In genomic region chr6:90499509-90499908, GRCm38 (mm10) we compare ENCODE assay signal across 24 mouse cellular contexts. TPM values are rescaled to one million over a fixed set of nuclear protein-coding genes. Genes with fewer than 3 reads are reported as not detected.
DNase-seq lines count a peak whose midpoint lies in the region; ATAC-seq and TF ChIP-seq lines count a peak whose summit lies in the region.
"Had no signal": no experiment of that assay in that cellular context is flagged by ENCODE, and none has a peak within 500 bp of the region (broad histone marks: within the 10 kb centered on the region; RNA-seq: fewer than 3 reads in every experiment).

No protein-coding gene starts in this region.

- peaks cover 8% of the 10 kb centered on the region for H3K4me1 ChIP-seq in embryonic facial prominence, embryonic 13.5 days
- H3K4me1 ChIP-seq in embryonic facial prominence, embryonic 10.5 days = peaks cover 22% of the 10 kb centered on the region
- H3K4me1 ChIP-seq in heart, embryonic 13.5 days = peaks cover 55% of the 10 kb centered on the region
- H3K4me1 ChIP-seq in heart, postnatal 0 days (ENCODE audit: control insufficient read depth, insufficient read depth) = peaks cover 24% of the 10 kb centered on the region

- 0 out of 2 replicates have a peak overlapping the region, but pooled peaks have one; percentile 11 for H3K9ac ChIP-seq in embryonic facial prominence, embryonic 13.5 days
- no peak overlapping the region for H3K9ac ChIP-seq in heart, embryonic 13.5 days
- no peak overlapping the region for H3K9ac ChIP-seq in heart, postnatal 0 days (replicated peaks; ENCODE audit: low read depth, low read length)
- H3K9ac ChIP-seq: hindbrain, embryonic 14.5 days had no signal

- no peak for TF ChIP-seq CTCF in heart, postnatal 0 days (IDR thresholded peaks at IDR 0.05; ENCODE audit: low read depth)

- TF ChIP-seq EP300 in heart, postnatal 0 days (IDR thresholded peaks at IDR 0.05; ENCODE audit: low read depth) = no peak

- no peak overlapping the region for H3K4me2 ChIP-seq in embryonic facial prominence, embryonic 13.5 days
- no peak overlapping the region for H3K4me2 ChIP-seq in heart, embryonic 13.5 days
- no peak overlapping the region for H3K4me2 ChIP-seq in heart, postnatal 0 days (ENCODE audit: low read depth, low read length)
- H3K4me2 ChIP-seq: hindbrain, embryonic 14.5 days had no signal

- H3K9me3 ChIP-seq in embryonic facial prominence, embryonic 13.5 days = no peaks in the 10 kb centered on the region
- H3K9me3 ChIP-seq in embryonic facial prominence, embryonic 10.5 days = no peaks in the 10 kb centered on the region
- H3K9me3 ChIP-seq in heart, embryonic 13.5 days = no peaks in the 10 kb centered on the region
- no peaks in the 10 kb centered on the region for H3K9me3 ChIP-seq in heart, postnatal 0 days (replicated peaks; ENCODE audit: control insufficient read depth, low read length)
- H3K9me3 ChIP-seq: forebrain, embryonic 10.5 days had no signal

- no peak overlapping the region for H3K27ac ChIP-seq in embryonic facial prominence, embryonic 13.5 days
- H3K27ac ChIP-seq in embryonic facial prominence, embryonic 10.5 days (replicated peaks) = no peak overlapping the region
- H3K27ac ChIP-seq in heart, embryonic 13.5 days (replicated peaks) = peak overlapping the region; percentile 38; the same call in 1 of the 2 replicates
- no peak overlapping the region for H3K27ac ChIP-seq in heart, postnatal 0 days (ENCODE audit: low read depth)
- H3K27ac ChIP-seq: forebrain, embryonic 10.5 days; hindbrain, embryonic 14.5 days; hindbrain, postnatal 0 days had no signal

- ATAC-seq in embryonic facial prominence, embryonic 13.5 days (ENCODE audit: insufficient number of reproducible peaks, insufficient read depth, low FRiP score, low TSS enrichment, low read depth) = no peak
- ATAC-seq in heart, embryonic 13.5 days (ENCODE audit: extremely low read depth, insufficient number of reproducible peaks, low FRiP score, low TSS enrichment) = no peak
- 0 out of 2 replicates have a peak, but pooled peaks have one; percentile 30 for ATAC-seq in heart, postnatal 0 days (ENCODE audit: insufficient read depth, low read depth)
- ATAC-seq: forebrain, embryonic 14.5 days; hindbrain, postnatal 0 days; inflammation-experienced regulatory T-cells, adult 6 months; intestine, embryonic 16.5 days; Patski had no signal

- no peak overlapping the region for H3K4me3 ChIP-seq in embryonic facial prominence, embryonic 13.5 days
- no peak overlapping the region for H3K4me3 ChIP-seq in embryonic facial prominence, embryonic 10.5 days
- no peak overlapping the region for H3K4me3 ChIP-seq in heart, embryonic 13.5 days
- H3K4me3 ChIP-seq in heart, postnatal 0 days (ENCODE audit: low read depth, low read length) = no peak overlapping the region
- H3K4me3 ChIP-seq: forebrain, embryonic 10.5 days had no signal

- H3K36me3 ChIP-seq in embryonic facial prominence, embryonic 13.5 days = no peaks in the 10 kb centered on the region
- H3K36me3 ChIP-seq in embryonic facial prominence, embryonic 10.5 days (replicated peaks) = no peaks in the 10 kb centered on the region
- H3K36me3 ChIP-seq in heart, embryonic 13.5 days = no peaks in the 10 kb centered on the region
- H3K36me3 ChIP-seq in heart, postnatal 0 days (replicated peaks; ENCODE audit: control insufficient read depth, insufficient read depth, low read length) = no peaks in the 10 kb centered on the region
- H3K36me3 ChIP-seq: forebrain, embryonic 10.5 days had no signal

- no peak for DNase-seq in embryonic facial prominence, embryonic 10.5 days (ENCODE audit: low spot score)
- no peak for DNase-seq in heart, postnatal 25 days (ENCODE audit: low spot score)
- DNase-seq in heart, postnatal 0 days (ENCODE audit: low spot score) = no peak
- no peak for DNase-seq in heart, postnatal 14 days
- DNase-seq in Muller cell, postnatal 12 days (ENCODE audit: inconsistent ontology term) = peak; percentile 17
- DNase-seq: adrenal gland, postnatal 10 days; cerebellum, adult 11 months; cerebellum, adult 2 months; cerebellum, adult 9-11 months; cerebellum, postnatal 25 days; gastrocnemius, postnatal 25 days; heart, adult 18-20 months; heart, postnatal 36 days; kidney, adult 18-20 months had no signal

- WGBS in embryonic facial prominence, embryonic 13.5 days = 45% methylated on average over 4 of the region's 4 CpGs
- WGBS in embryonic facial prominence, embryonic 10.5 days = 51% methylated on average over 4 of the region's 4 CpGs
- 26% methylated on average over 4 of the region's 4 CpGs for WGBS in heart, embryonic 13.5 days
- 43% methylated on average over 4 of the region's 4 CpGs for WGBS in heart, postnatal 0 days

- no peaks in the 10 kb centered on the region for H3K27me3 ChIP-seq in embryonic facial prominence, embryonic 13.5 days
- no peaks in the 10 kb centered on the region for H3K27me3 ChIP-seq in embryonic facial prominence, embryonic 10.5 days (replicated peaks; ENCODE audit: low read depth, poor library complexity, severe bottlenecking)
- no peaks in the 10 kb centered on the region for H3K27me3 ChIP-seq in heart, embryonic 13.5 days (replicated peaks)
- H3K27me3 ChIP-seq in heart, postnatal 0 days (ENCODE audit: control insufficient read depth, insufficient read depth, low read length) = no peaks in the 10 kb centered on the region
- H3K27me3 ChIP-seq: Patski had no signal

- intact Hi-C loops in heart, postnatal 25 days (cut with DNase I) = no loop called here
- intact Hi-C loops in heart, postnatal 14 days (cut with DNase I) = no loop called here

RNA-seq across cellular contexts. Expression of gene Aldh1l1, which starts 13.3 kb away (rescaled TPM):
- polyA plus RNA-seq in embryonic facial prominence, embryonic 13.5 days (2015; fragmentation: Nextera tagmentation; extraction: Ambion mirVana) = 1.6 and 1.9 TPM in 2 replicates
- 1.5 and 2.1 TPM in 2 replicates for polyA plus RNA-seq in embryonic facial prominence, embryonic 10.5 days (2016; fragmentation: Nextera tagmentation; extraction: Ambion mirVana)
- 1.1 and 1.5 TPM in 2 replicates for polyA plus RNA-seq in heart, embryonic 13.5 days (2015; fragmentation: Nextera tagmentation; extraction: Ambion mirVana)
- total RNA-seq in heart, postnatal 25 days (2021) = 1 to 10 TPM; 1.5 to 2.3 TPM
- total RNA-seq in heart, postnatal 0 days (2014; rRNA removed; ENCODE audit: low replicate concordance) = 5.9 and 7.7 TPM in 2 replicates
- polyA plus RNA-seq in heart, postnatal 0 days (2015; fragmentation: Nextera tagmentation; extraction: Ambion mirVana) = 2.3 and 2.8 TPM in 2 replicates
- 1 to 10 TPM in 1 of 2 experiments, under 1 TPM in 1; 0.90 to 2.7 TPM for total RNA-seq in heart, postnatal 14 days (2021)

RNA-seq across cellular contexts. Expression of gene Klf15, which starts 37.1 kb away (rescaled TPM):
- 7.5 and 7.8 TPM in 2 replicates for polyA plus RNA-seq in embryonic facial prominence, embryonic 13.5 days (2015; fragmentation: Nextera tagmentation; extraction: Ambion mirVana)
- polyA plus RNA-seq in embryonic facial prominence, embryonic 10.5 days (2016; fragmentation: Nextera tagmentation; extraction: Ambion mirVana) = 6.4 and 7.5 TPM in 2 replicates
- polyA plus RNA-seq in heart, embryonic 13.5 days (2015; fragmentation: Nextera tagmentation; extraction: Ambion mirVana) = 5.8 and 7.9 TPM in 2 replicates
- 10 to 100 TPM; 45.1 to 56.9 TPM for total RNA-seq in heart, postnatal 25 days (2021)
- 56.9 and 74.5 TPM in 2 replicates for total RNA-seq in heart, postnatal 0 days (2014; rRNA removed; ENCODE audit: low replicate concordance)
- polyA plus RNA-seq in heart, postnatal 0 days (2015; fragmentation: Nextera tagmentation; extraction: Ambion mirVana) = 15.6 and 23.4 TPM in 2 replicates
- 10 to 100 TPM; 43.5 to 44.3 TPM for total RNA-seq in heart, postnatal 14 days (2021)
- total RNA-seq: common myeloid progenitor, adult 5-6 weeks had no signal
- polyA plus RNA-seq: inflammation-experienced regulatory T-cells, adult 6 months had no signal
